9 mouse cellular contexts compared by ENCODE assay signal in the genomic region with DNA sequence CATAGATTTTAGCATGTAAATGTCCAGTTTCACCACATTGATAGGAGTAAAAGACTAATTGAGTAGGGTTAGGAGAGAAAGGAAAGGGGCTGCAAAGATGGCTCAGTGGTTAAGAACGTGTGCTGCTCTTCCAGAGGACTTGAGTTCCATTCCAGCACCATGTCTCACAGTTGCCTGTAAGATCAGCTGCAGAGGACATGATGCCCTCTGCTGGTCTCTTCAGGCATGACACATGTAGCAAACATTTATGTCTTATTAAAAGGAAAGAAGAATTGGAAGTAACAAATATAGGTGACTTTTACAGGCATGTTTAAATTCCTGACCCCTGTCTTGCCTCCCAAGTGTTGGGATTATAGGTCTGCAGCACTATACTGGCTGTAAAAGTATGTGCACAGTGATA.
DNase-seq lines count a peak whose midpoint lies in the region; ATAC-seq and TF ChIP-seq lines count a peak whose summit lies in the region.
"Had no signal": no experiment of that assay in that cellular context is flagged by ENCODE, and none has a peak within 500 bp of the region (broad histone marks: within the 10 kb centered on the region; RNA-seq: fewer than 3 reads in every experiment).

No protein-coding gene starts in this region.

- H3K27me3 ChIP-seq in liver, adult 2 months (ENCODE audit: control insufficient read depth, insufficient read depth, low read length), result no peaks in the 10 kb centered on the region
- no peaks in the 10 kb centered on the region for H3K27me3 ChIP-seq in liver, embryonic 11.5 days (replicated peaks; ENCODE audit: control insufficient read depth, insufficient read depth, low read length)
- no peaks in the 10 kb centered on the region for H3K27me3 ChIP-seq in embryonic facial prominence, embryonic 14.5 days (replicated peaks; ENCODE audit: control insufficient read depth, insufficient read depth, low read length)
- no peaks in the 10 kb centered on the region for H3K27me3 ChIP-seq in liver, embryonic 13.5 days
- H3K27me3 ChIP-seq: hindbrain, embryonic 15.5 days had no signal

- WGBS in liver, adult 2 months, result 66% methylated on average over 1 of the region's 1 CpGs
- 43% methylated on average over 1 of the region's 1 CpGs for WGBS in liver, embryonic 11.5 days
- 44% methylated on average over 1 of the region's 1 CpGs for WGBS in embryonic facial prominence, embryonic 14.5 days
- 24% methylated on average over 1 of the region's 1 CpGs for WGBS in liver, embryonic 13.5 days (ENCODE audit: insufficient replicate concordance)

- TF ChIP-seq CTCF in liver, adult 2 months (IDR thresholded peaks at IDR 0.05; ENCODE audit: low read depth, low read length), result peak; percentile 54; the same call in 1 of the 2 replicates

- peak; percentile 27 to 31 for DNase-seq in cerebellum, adult 18-20 months
- peak; percentile 37 for DNase-seq in liver, adult 2 months (ENCODE audit: extremely low read depth, low read depth, low spot score)
- DNase-seq in liver, embryonic 11.5 days (ENCODE audit: low spot score), result no peak
- peak; percentile 5 for DNase-seq in adrenal gland, adult 8-10 months
- peak; percentile 17 for DNase-seq in embryonic facial prominence, embryonic 14.5 days (ENCODE audit: low spot score)
- peak; percentile 18 for DNase-seq in liver, embryonic 13.5 days
- peak; percentile 19 for DNase-seq in spleen, adult 12 weeks (ENCODE audit: low spot score)

- H3K4me1 ChIP-seq in liver, adult 2 months (ENCODE audit: control insufficient read depth, insufficient read depth, low read length), result no peaks in the 10 kb centered on the region
- no peaks in the 10 kb centered on the region for H3K4me1 ChIP-seq in liver, embryonic 11.5 days (replicated peaks; ENCODE audit: control insufficient read depth, insufficient read depth, low read length)
- H3K4me1 ChIP-seq in embryonic facial prominence, embryonic 14.5 days (ENCODE audit: control insufficient read depth, insufficient read depth, low read length), result no peaks in the 10 kb centered on the region
- H3K4me1 ChIP-seq in liver, embryonic 13.5 days (replicated peaks), result no peaks in the 10 kb centered on the region
- H3K4me1 ChIP-seq: hindbrain, embryonic 15.5 days had no signal

- H3K4me2 ChIP-seq in liver, embryonic 11.5 days, result no peak overlapping the region
- H3K4me2 ChIP-seq in embryonic facial prominence, embryonic 14.5 days (ENCODE audit: low read depth, low read length), result no peak overlapping the region
- no peak overlapping the region for H3K4me2 ChIP-seq in liver, embryonic 13.5 days
- H3K4me2 ChIP-seq: hindbrain, embryonic 15.5 days had no signal

- peaks cover 54% of the 10 kb centered on the region for H3K36me3 ChIP-seq in liver, adult 2 months (ENCODE audit: control insufficient read depth, insufficient read depth, low read length)
- peaks cover 27% of the 10 kb centered on the region for H3K36me3 ChIP-seq in liver, embryonic 11.5 days (ENCODE audit: control insufficient read depth, insufficient read depth, low read length)
- H3K36me3 ChIP-seq in embryonic facial prominence, embryonic 14.5 days (ENCODE audit: control insufficient read depth, insufficient read depth, low read length), result peaks cover 80% of the 10 kb centered on the region
- peaks cover 72% of the 10 kb centered on the region for H3K36me3 ChIP-seq in liver, embryonic 13.5 days

- no peaks in the 10 kb centered on the region for H3K9me3 ChIP-seq in liver, embryonic 11.5 days (ENCODE audit: control insufficient read depth, low read length)
- H3K9me3 ChIP-seq in embryonic facial prominence, embryonic 14.5 days (ENCODE audit: control insufficient read depth, low read length), result no peaks in the 10 kb centered on the region
- H3K9me3 ChIP-seq in liver, embryonic 13.5 days (replicated peaks), result no peaks in the 10 kb centered on the region
- H3K9me3 ChIP-seq: hindbrain, embryonic 15.5 days had no signal

- no peak overlapping the region for H3K4me3 ChIP-seq in liver, adult 2 months (ENCODE audit: insufficient read depth, low read depth, low read length)
- H3K4me3 ChIP-seq in liver, embryonic 11.5 days (ENCODE audit: low read depth, low read length), result no peak overlapping the region
- no peak overlapping the region for H3K4me3 ChIP-seq in embryonic facial prominence, embryonic 14.5 days (ENCODE audit: low read depth, low read length)
- H3K4me3 ChIP-seq in liver, embryonic 13.5 days (replicated peaks), result no peak overlapping the region
- H3K4me3 ChIP-seq: hindbrain, embryonic 15.5 days had no signal

- TF ChIP-seq POLR2A in liver, adult 2 months (IDR thresholded peaks at IDR 0.05; ENCODE audit: extremely low read depth, insufficient read depth, low read length), result no peak

- H3K27ac ChIP-seq in liver, adult 2 months (replicated peaks; ENCODE audit: insufficient read depth, low read depth, low read length), result no peak overlapping the region
- no peak overlapping the region for H3K27ac ChIP-seq in liver, embryonic 11.5 days (ENCODE audit: low read depth, low read length)
- no peak overlapping the region for H3K27ac ChIP-seq in embryonic facial prominence, embryonic 14.5 days (replicated peaks; ENCODE audit: low read depth, low read length)
- H3K27ac ChIP-seq in liver, embryonic 13.5 days, result no peak overlapping the region
- H3K27ac ChIP-seq: hindbrain, embryonic 15.5 days had no signal

- no peak overlapping the region for H3K9ac ChIP-seq in liver, adult 2 months (ENCODE audit: low read depth, low read length)
- H3K9ac ChIP-seq in liver, embryonic 11.5 days (ENCODE audit: low read depth, low read length), result no peak overlapping the region
- no peak overlapping the region for H3K9ac ChIP-seq in embryonic facial prominence, embryonic 14.5 days (ENCODE audit: low read depth, low read length)
- no peak overlapping the region for H3K9ac ChIP-seq in liver, embryonic 13.5 days
- H3K9ac ChIP-seq: hindbrain, embryonic 15.5 days had no signal

- no peaks in the 10 kb centered on the region for H3K79me2 ChIP-seq in liver, adult 2 months (ENCODE audit: control insufficient read depth, insufficient read depth, low read length)

- no peak for ATAC-seq in cerebellum, adult (ENCODE audit: insufficient number of reproducible peaks, low FRiP score, low TSS enrichment)
- ATAC-seq in liver, embryonic 11.5 days (replicated peaks; ENCODE audit: low FRiP score), result no peak
- no peak for ATAC-seq in embryonic facial prominence, embryonic 14.5 days (ENCODE audit: low read depth)
- ATAC-seq in liver, embryonic 13.5 days (ENCODE audit: low read depth), result no peak
